Mouse (Mus musculus): ENCODE measurements at regions not wholly inside any gene's neighbourhood (a gene's known extent, or its start where the extent isn't known, plus 50 kb on each side); places are given as distances from the start of the nearest gene placed in this dataset.

- no peaks in the 10 kb centered on the region for H3K4me1 ChIP-seq (ENCODE audit: control insufficient read depth, insufficient read depth, low read length)
- H3K4me3 ChIP-seq (ENCODE audit: insufficient read depth, low read length): no peak overlapping the region
- TF ChIP-seq POLR2A (IDR thresholded peaks at IDR 0.05; ENCODE audit: extremely low read depth, insufficient read depth, low read length) (no peak), CTCF (IDR thresholded peaks at IDR 0.05; ENCODE audit: extremely low read depth, insufficient read depth, low read length) (no peak)
- no peak overlapping the region for H3K27ac ChIP-seq (ENCODE audit: insufficient read depth, low read length)
These were observed 140.9 kb downstream of the Nrip1 start for GRCm38 (mm10) chr16:76232680-76233079.

GRCm38 (mm10) chr16:76232174-76232573 lies 141.5 kb downstream of the Nrip1 start:
- TF ChIP-seq POLR2A (IDR thresholded peaks at IDR 0.05; ENCODE audit: extremely low read depth, insufficient read depth, low read length): no peak
- TF ChIP-seq CTCF (IDR thresholded peaks at IDR 0.05; ENCODE audit: extremely low read depth, insufficient read depth, low read length): no peak
- H3K27ac ChIP-seq (ENCODE audit: insufficient read depth, low read length): no peak overlapping the region

GRCm38 (mm10) chr16:76230516-76231302 lies 142.9 kb downstream of the Nrip1 start:
- no peak overlapping the region for H3K27ac ChIP-seq (ENCODE audit: insufficient read depth, low read length)
- H3K4me1 ChIP-seq (ENCODE audit: control insufficient read depth, insufficient read depth, low read length): 0 out of 2 replicates have a peak, but pooled peaks cover 2% of the 10 kb centered on the region
- TF ChIP-seq CTCF (IDR thresholded peaks at IDR 0.05; ENCODE audit: extremely low read depth, insufficient read depth, low read length) (no peak), POLR2A (IDR thresholded peaks at IDR 0.05; ENCODE audit: extremely low read depth, insufficient read depth, low read length) (no peak)
- no peak overlapping the region for H3K4me3 ChIP-seq (ENCODE audit: insufficient read depth, low read length)

More at GRCm38 (mm10) chr16:76232174-76232573, 141.5 kb downstream of the Nrip1 start:
- no peak overlapping the region for H3K4me3 ChIP-seq (ENCODE audit: insufficient read depth, low read length)
- H3K4me1 ChIP-seq (ENCODE audit: control insufficient read depth, insufficient read depth, low read length): no peaks in the 10 kb centered on the region

- H3K27ac ChIP-seq (ENCODE audit: insufficient read depth, low read length): no peak overlapping the region
- H3K4me3 ChIP-seq (ENCODE audit: insufficient read depth, low read length): no peak overlapping the region
- TF ChIP-seq CTCF (IDR thresholded peaks at IDR 0.05; ENCODE audit: extremely low read depth, insufficient read depth, low read length): no peak
- no peak for TF ChIP-seq POLR2A (IDR thresholded peaks at IDR 0.05; ENCODE audit: extremely low read depth, insufficient read depth, low read length)
- H3K4me1 ChIP-seq (ENCODE audit: control insufficient read depth, insufficient read depth, low read length): 0 out of 2 replicates have a peak, but pooled peaks cover 2% of the 10 kb centered on the region
These were observed 145.2 kb downstream of the Nrip1 start for GRCm38 (mm10) chr16:76228451-76228850.

GRCm38 (mm10) chr16:76226446-76226845 lies 147.2 kb downstream of the Nrip1 start:
- TF ChIP-seq POLR2A (IDR thresholded peaks at IDR 0.05; ENCODE audit: extremely low read depth, insufficient read depth, low read length) (no peak), CTCF (IDR thresholded peaks at IDR 0.05; ENCODE audit: extremely low read depth, insufficient read depth, low read length) (no peak)
- Histone ChIP-seq H3K4me3 (ENCODE audit: insufficient read depth, low read length) (no peak overlapping the region), H3K27ac (ENCODE audit: insufficient read depth, low read length) (no peak overlapping the region), H3K4me1 (ENCODE audit: control insufficient read depth, insufficient read depth, low read length) (0 out of 2 replicates have a peak, but pooled peaks cover 2% of the 10 kb centered on the region)

- H3K4me3 ChIP-seq (ENCODE audit: insufficient read depth, low read length): no peak overlapping the region
- H3K27ac ChIP-seq (ENCODE audit: insufficient read depth, low read length): no peak overlapping the region
- 0 out of 2 replicates have a peak, but pooled peaks cover 2% of the 10 kb centered on the region for H3K4me1 ChIP-seq (ENCODE audit: control insufficient read depth, insufficient read depth, low read length)
- no peak for TF ChIP-seq POLR2A (IDR thresholded peaks at IDR 0.05; ENCODE audit: extremely low read depth, insufficient read depth, low read length)
- no peak for TF ChIP-seq CTCF (IDR thresholded peaks at IDR 0.05; ENCODE audit: extremely low read depth, insufficient read depth, low read length)
These were observed 147.9 kb downstream of the Nrip1 start for GRCm38 (mm10) chr16:76225587-76226226.

GRCm38 (mm10) chr16:76224901-76225586 lies 148.6 kb downstream of the Nrip1 start:
- Histone ChIP-seq H3K27ac (ENCODE audit: insufficient read depth, low read length) (no peak overlapping the region), H3K4me3 (ENCODE audit: insufficient read depth, low read length) (no peak overlapping the region), H3K4me1 (ENCODE audit: control insufficient read depth, insufficient read depth, low read length) (0 out of 2 replicates have a peak, but pooled peaks cover 2% of the 10 kb centered on the region)
- no peak for TF ChIP-seq POLR2A (IDR thresholded peaks at IDR 0.05; ENCODE audit: extremely low read depth, insufficient read depth, low read length)
- no peak for TF ChIP-seq CTCF (IDR thresholded peaks at IDR 0.05; ENCODE audit: extremely low read depth, insufficient read depth, low read length)

- 0 out of 2 replicates have a peak, but pooled peaks cover 2% of the 10 kb centered on the region for H3K4me1 ChIP-seq (ENCODE audit: control insufficient read depth, insufficient read depth, low read length)
- TF ChIP-seq POLR2A (IDR thresholded peaks at IDR 0.05; ENCODE audit: extremely low read depth, insufficient read depth, low read length) (no peak), CTCF (IDR thresholded peaks at IDR 0.05; ENCODE audit: extremely low read depth, insufficient read depth, low read length) (no peak)
- H3K4me3 ChIP-seq (ENCODE audit: insufficient read depth, low read length): no peak overlapping the region
- H3K27ac ChIP-seq (ENCODE audit: insufficient read depth, low read length): no peak overlapping the region
These were observed 149.9 kb downstream of the Nrip1 start for GRCm38 (mm10) chr16:76223716-76224115.

GRCm38 (mm10) chr16:76222960-76223359 lies 150.7 kb downstream of the Nrip1 start:
- TF ChIP-seq POLR2A (IDR thresholded peaks at IDR 0.05; ENCODE audit: extremely low read depth, insufficient read depth, low read length) (no peak), CTCF (IDR thresholded peaks at IDR 0.05; ENCODE audit: extremely low read depth, insufficient read depth, low read length) (no peak)
- H3K4me1 ChIP-seq (ENCODE audit: control insufficient read depth, insufficient read depth, low read length): 0 out of 2 replicates have a peak, but pooled peaks cover 2% of the 10 kb centered on the region
- H3K27ac ChIP-seq (ENCODE audit: insufficient read depth, low read length): no peak overlapping the region
- no peak overlapping the region for H3K4me3 ChIP-seq (ENCODE audit: insufficient read depth, low read length)

Data from cortical plate, adult 2 months (tissue).